ENCODE assay signal across 8 mouse cellular contexts in the genomic region with DNA sequence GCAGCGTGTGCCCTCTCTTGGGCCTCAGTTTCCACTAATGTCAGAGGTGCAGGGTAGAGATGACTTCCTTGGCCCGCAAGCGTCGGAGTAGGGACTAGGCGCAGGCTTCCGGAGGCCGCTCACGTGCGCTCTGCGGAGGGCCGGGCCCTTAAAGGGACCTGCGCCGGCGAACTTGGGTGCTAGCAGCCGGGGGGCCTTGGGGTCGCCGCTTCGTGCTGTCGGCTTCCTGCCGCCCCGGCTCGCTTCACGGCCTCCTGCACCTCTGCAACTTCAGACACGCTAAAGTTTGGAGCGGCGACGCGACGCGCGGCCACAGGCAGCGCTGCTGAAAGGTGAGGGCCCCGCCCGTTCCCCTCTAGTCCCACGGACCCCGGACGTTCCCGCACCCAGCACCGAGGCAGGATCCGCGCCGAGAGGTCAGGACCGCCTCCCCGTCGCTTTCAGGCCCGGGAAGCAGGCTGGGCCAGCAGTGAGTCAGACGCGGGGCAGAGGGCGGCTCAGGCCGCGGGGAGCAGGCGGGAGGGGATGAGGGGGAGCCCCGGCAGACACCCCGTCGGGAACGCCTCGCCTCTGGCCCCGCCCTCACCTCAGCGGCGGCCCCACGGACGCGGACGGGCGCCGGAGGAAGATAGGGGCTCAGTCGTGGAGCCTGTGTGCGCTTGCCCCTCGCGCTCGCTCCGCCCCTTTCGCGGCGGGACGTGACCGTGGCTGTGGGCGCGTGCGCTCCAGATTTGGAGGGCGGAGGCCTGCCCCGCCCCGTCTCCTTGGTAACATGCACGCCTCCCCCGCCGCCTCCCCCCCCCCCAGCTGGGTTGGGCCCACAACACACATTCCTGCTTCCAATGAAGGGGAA. TPM values are rescaled to one million over a fixed set of nuclear protein-coding genes. Genes with fewer than 3 reads are reported as not detected.
DNase-seq lines count a peak whose midpoint lies in the region; ATAC-seq lines count a peak whose summit lies in the region.

Tex264 (minus strand) TSS at position 679 of the 853 bp plus-strand sequence.

- H3K27ac ChIP-seq in hindbrain, embryonic 12.5 days = peak within 1 kb of the TSS; percentile 69

- H3K4me2 ChIP-seq in hindbrain, embryonic 12.5 days (replicated peaks) = peak within 1 kb of the TSS; percentile 82

- H3K4me3 ChIP-seq in hindbrain, embryonic 12.5 days = peak within 1 kb of the TSS; percentile 67

- H3K9me3 ChIP-seq in hindbrain, embryonic 12.5 days (replicated peaks) = no peaks in the 10 kb centered on the region

- DNase-seq in NIH3T3 (ENCODE audit: low read depth) = peak; percentile 92
- peak; percentile 90 for DNase-seq in cerebellum, adult 9-11 months
- peak; percentile 70 to 83 for DNase-seq in frontal cortex, postnatal 10 days (ENCODE audit: low spot score in 2 of 2)
- DNase-seq in left cerebral cortex, adult 11 months (ENCODE audit: low spot score) = peak; percentile 80
- peak; percentile 86 to 92 for DNase-seq in lung, postnatal 4 days
- peak; percentile 70 for DNase-seq in retina, postnatal 7 days (ENCODE audit: low read depth, low spot score)
- DNase-seq in urinary bladder, adult 2 months (ENCODE audit: low spot score) = peak; percentile 83

- H3K27me3 ChIP-seq in hindbrain, embryonic 12.5 days = no peaks in the 10 kb centered on the region

- peak within 1 kb of the TSS; percentile 74 for H3K9ac ChIP-seq in hindbrain, embryonic 12.5 days

- ATAC-seq in hindbrain, embryonic 12.5 days (ENCODE audit: low FRiP score) = peak; percentile 85

- peaks cover 18% of the 10 kb centered on the region for H3K4me1 ChIP-seq in hindbrain, embryonic 12.5 days

- under 1% methylated on average over 85 of the region's 86 CpGs for WGBS in hindbrain, embryonic 12.5 days

- peaks cover 11% of the 10 kb centered on the region; the same call in 1 of the 2 replicates for H3K36me3 ChIP-seq in hindbrain, embryonic 12.5 days

RNA-seq across cellular contexts. Expression of gene Tex264, which starts in this region (rescaled TPM):
- polyA plus RNA-seq in hindbrain, embryonic 12.5 days (2016; fragmentation: Nextera tagmentation; extraction: Ambion mirVana) = 40.7 and 41.0 TPM in 2 replicates
- polyA plus RNA-seq in urinary bladder, adult 2 months (2012; rRNA removed) = 70.3 and 76.2 TPM in 2 replicates

Comparison
In these comparisons a context has a peak if more than half of its experiments do, and no peak if none do; other contexts are left out.
1. Peak in every context shown above with its lines: DNase-seq, ATAC-seq, H3K4me3 ChIP-seq and H3K27ac ChIP-seq.